Mouse (Mus musculus): ENCODE results near the gene Olfr672.
"Not testable (repeated sequence)": the region's sequence is repeated elsewhere in the genome, so short reads cannot be mapped to it uniquely, and the experiment has no call there.

Olfr672 gene

GRCm38 (mm10) chr7:105001929-105002328 lies at the start of gene Olfr672:
Olfr672 (minus strand) TSS chr7:105002029.
- no peak for DNase-seq (ENCODE audit: low read depth, low spot score)

GRCm38 (mm10) chr7:105033836-105034235 lies 32.0 kb upstream of the Olfr672 start:
- not testable (repeated sequence) for DNase-seq (ENCODE audit: low read depth, low spot score)

GRCm38 (mm10) chr7:105032398-105032797 lies 30.6 kb upstream of the Olfr672 start, which contains the start of gene Olfr676:
Olfr676 (plus strand) TSS chr7:105032698.
- DNase-seq (ENCODE audit: low read depth, low spot score): no peak

GRCm38 (mm10) chr7:105028360-105028759 lies 26.5 kb upstream of the Olfr672 start, which contains the start of gene Olfr675:
Olfr675 (minus strand) TSS chr7:105028460.
- no peak for DNase-seq (ENCODE audit: low read depth, low spot score)

GRCm38 (mm10) chr7:105022530-105022929 lies 20.7 kb upstream of the Olfr672 start:
- no peak for DNase-seq (ENCODE audit: low read depth, low spot score)

GRCm38 (mm10) chr7:104979026-104979425 lies 22.8 kb downstream of the Olfr672 start, which contains the start of gene Olfr671:
Olfr671 (minus strand) TSS chr7:104979126.
- no peak for DNase-seq (ENCODE audit: low read depth, low spot score)

GRCm38 (mm10) chr7:104972507-104972906 lies 29.3 kb downstream of the Olfr672 start:
- DNase-seq (ENCODE audit: low read depth, low spot score): not testable (repeated sequence)

- DNase-seq (ENCODE audit: low read depth, low spot score): no peak
Measured at GRCm38 (mm10) chr7:104962520-104962919, 39.3 kb downstream of the Olfr672 start, which contains the start of gene Olfr670. Olfr670 (minus strand) TSS chr7:104962620.

GRCm38 (mm10) chr7:104950234-104950633 lies 51.6 kb downstream of the Olfr672 start:
- not testable (repeated sequence) for DNase-seq (ENCODE audit: low read depth, low spot score)
